Mouse (Mus musculus): ENCODE measurements around the gene Tbc1d14.

GRCm38 (mm10) chr5:36598883-36599282, 5.8 kb upstream of the Tbc1d14 start:
- TF ChIP-seq POLR2A (IDR thresholded peaks at IDR 0.05; ENCODE audit: borderline replicate concordance, extremely low read depth, low read depth, low read length) (no peak), CTCF (IDR thresholded peaks at IDR 0.05; ENCODE audit: insufficient read depth, low read length) (no peak)

Measured in lung, adult 2 months (tissue).